Mouse (Mus musculus) embryo, embryonic 11 days (tissue): ENCODE data around the gene Apoa2.
A peak's percentile ranks its signal among the peaks of the same experiment; 100 is the strongest.
"Not testable (repeated sequence)": the region's sequence is repeated elsewhere in the genome, so short reads cannot be mapped to it uniquely, and the experiment has no call there.

Source experiments
- DNase-seq: peaks from one replicate; pipeline ENCODE4 v3.0.0-alpha.2; 2015

The Apoa2 gene

DNA sequence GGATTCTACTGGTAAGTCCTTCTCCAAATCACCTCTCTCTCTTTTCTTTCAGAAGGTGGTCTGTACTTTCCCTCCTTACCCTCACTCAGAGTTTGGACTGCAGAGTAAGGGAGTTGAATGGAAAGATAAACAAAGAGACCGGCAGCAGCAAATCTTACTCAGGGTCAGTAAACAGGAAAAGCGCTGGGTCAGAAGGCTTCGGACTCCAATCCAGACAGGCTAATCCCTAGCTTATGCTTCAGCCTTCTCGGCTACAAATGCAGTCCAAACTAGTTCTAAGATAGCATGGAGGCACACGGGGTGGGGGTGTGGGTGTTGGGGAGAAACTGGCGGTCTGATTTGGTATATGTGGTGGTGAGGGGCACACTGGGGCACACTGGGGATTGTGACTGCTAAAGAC is 12.6 kb downstream of the Apoa2 start:
- no peak for DNase-seq

DNA sequence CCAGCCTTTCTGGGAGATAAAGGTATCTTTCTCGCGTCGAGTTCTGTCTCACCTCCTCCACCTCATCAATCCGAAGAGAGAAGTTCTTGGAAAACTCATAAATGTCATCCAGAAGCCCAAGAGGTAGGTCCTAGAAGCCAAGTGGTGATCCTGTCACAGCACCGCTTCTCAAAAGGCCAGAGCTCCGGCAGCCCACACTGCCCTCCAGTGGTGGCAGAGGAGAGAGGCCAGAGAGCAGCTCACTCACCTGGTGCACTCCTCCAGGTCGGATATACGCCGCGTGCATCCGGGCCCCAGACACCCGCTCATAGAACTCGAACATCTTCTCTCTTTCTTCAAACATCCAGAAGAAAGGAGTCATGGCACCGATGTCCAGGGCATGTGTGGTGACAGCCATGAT is 13.6 kb downstream of the Apoa2 start:
- DNase-seq = peak; percentile 67

DNA sequence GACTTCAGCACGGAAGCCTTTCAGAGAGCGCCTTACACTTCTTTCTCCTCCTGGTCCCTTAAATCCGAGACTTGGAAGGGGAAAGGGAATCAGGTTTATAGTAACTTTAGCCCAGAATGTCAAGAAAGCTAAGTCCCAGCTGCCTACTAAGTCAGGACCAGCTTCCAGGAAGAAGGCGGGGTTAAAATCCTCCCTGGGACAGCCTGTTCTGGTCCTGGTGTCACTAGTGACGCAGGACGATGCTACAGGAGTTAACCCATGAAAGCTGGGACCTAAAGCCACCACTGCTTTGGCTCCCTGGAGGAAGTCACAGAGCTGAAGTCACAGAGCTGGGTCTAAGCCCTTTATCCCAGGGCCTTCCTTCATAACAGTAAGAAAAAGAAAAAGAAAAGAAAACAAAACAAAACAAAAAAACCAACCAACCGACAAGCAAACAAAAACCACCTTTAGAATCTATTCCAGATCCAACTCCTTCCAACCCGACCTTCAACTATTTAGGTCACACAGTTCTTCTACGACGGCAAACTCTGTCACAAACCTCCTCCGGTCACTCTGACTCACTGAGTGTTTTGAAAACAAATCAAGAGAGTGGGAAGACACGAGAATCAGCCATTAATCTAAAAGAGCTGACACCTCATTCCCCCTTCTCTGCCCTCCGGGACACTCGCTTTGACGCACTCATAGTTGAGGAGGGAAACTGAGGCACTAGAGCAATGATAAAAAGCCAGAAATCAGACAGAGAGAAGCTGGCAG is 15.3 kb downstream of the Apoa2 start:
- no peak for DNase-seq

DNA sequence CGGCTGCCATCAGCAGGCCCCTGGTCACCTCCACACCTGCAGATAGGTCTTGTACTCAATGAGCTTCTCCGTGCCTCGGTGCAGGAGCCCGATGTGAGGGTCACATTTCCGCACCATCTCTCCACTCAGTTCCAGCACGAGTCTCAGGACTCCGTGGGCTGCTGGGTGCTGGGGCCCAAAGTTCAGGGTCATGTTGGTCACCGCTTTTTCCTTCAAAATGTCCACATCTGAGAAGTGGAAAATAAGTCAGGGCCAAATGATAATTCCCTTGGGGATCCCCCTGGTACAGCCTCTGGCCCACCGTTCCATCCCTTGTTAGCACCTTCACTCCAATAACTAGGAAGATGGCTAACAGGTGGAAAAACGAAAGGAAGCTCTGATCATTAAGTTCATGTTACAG is 16.1 kb downstream of the Apoa2 start:
- no peak for DNase-seq

DNA sequence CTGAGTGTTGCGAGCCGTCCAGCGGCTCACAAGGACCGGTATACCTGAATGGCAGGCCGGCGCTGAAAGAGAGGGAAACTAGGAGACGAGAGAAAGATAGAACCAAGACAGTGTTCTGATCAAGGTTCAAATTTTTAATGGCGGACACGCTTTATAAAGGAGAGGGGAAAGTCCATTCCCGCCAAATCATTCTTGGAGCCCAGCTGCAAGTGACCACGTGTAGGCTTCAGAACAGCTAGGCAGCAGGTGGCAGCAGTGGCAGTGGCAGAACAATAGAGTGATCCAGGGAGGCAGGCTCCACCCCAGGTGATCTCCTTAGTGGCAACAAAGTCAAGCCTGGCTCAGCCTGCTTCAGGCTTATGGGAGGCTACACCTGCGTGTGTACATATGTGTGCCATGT is 17.1 kb downstream of the Apoa2 start:
- not testable (repeated sequence) for DNase-seq

DNA sequence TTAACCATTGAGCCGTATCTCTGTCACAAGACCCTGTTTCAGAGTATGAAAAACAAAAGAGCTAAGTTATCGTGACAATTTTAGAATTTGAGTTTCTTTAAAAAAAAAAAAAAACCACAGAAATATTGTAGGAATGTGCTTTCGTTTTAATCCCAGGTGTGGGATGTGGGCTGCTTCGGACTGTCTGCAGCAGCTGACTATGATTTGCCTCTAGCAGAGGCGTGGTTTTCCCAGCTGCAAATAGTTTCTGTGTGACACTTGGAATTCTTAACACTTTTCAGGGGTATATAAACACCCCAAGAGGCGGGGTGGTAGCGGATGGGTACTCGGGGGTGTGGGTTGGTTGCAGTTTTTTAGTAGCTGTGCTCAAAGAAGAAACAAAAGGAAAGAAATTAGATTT is 20.5 kb downstream of the Apoa2 start:
- no peak for DNase-seq

DNA sequence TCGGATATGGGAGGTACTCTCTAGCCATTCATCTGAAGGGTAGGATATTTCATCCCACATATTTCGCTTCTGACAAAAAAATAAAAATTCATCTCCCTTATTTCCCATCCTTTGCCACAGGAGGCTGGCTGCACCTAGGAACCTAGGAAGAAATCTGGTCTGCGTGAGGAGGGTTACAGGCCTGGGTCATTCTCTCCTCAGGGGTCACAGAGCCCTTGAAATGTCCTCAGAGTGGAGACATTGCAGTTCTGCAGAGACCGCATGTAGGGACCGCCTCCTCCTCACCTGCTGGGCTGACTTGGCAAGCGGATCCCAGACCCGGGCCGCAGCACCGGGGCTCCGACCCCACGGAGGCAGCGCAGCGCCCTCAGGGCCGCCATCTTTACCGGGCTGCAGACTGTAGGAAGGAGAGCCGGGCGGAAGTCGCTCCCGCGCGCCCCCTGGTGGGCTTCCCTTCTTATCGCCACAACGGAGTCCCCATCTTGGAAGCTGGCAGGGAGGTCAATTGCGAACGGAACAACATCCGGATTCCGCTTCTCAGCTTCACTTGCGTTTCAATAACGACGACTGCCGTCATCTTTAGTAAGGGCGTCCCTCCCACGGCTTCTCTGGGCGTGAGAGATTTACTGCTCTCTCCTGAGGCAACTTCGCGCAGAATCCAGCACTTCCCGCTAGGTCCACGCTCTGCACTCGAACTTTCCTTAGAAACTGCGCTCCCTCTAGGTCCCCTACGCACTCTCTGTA is 22.0 kb downstream of the Apoa2 start:
- peak; percentile 98 for DNase-seq

DNA sequence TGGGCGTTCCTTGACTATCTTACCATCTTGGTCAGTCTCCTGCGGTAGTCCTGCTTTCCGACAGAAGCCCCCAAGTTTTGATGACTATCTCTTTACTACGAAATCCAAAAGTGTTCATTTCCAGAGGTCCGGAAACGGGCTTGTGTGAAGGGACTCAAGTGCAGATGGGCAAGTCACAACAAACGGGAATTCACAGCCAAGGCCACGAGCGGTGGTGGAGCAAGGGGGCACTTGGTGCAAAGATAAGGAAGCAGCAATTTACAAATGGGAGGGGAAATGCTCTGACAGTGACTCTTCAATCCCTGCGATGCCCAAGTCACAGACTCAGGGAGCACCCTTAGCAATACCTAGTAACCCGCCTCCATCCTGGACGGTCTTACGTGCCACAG is 22.6 kb downstream of the Apoa2 start:
- no peak for DNase-seq

DNA sequence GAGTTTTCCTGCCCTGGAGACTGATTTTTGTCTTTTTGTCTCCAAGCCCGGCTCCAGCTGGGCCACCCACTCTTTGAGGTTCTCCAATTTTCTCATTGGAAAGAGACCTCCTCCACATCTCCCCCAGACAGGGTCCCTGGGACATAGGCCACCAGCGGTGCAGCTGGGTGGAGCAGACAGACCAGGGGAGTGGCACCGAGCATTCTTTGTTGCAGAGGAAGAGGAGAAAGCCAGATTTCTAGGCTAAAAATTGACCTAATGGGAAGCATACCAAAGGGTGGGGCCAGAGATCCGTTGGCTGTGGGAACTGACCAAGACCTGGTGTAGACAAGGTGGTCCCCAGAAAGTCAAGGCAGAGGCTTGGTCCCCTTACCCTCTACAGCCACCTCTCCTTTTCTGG is 23.1 kb downstream of the Apoa2 start:
- DNase-seq = no peak

DNA sequence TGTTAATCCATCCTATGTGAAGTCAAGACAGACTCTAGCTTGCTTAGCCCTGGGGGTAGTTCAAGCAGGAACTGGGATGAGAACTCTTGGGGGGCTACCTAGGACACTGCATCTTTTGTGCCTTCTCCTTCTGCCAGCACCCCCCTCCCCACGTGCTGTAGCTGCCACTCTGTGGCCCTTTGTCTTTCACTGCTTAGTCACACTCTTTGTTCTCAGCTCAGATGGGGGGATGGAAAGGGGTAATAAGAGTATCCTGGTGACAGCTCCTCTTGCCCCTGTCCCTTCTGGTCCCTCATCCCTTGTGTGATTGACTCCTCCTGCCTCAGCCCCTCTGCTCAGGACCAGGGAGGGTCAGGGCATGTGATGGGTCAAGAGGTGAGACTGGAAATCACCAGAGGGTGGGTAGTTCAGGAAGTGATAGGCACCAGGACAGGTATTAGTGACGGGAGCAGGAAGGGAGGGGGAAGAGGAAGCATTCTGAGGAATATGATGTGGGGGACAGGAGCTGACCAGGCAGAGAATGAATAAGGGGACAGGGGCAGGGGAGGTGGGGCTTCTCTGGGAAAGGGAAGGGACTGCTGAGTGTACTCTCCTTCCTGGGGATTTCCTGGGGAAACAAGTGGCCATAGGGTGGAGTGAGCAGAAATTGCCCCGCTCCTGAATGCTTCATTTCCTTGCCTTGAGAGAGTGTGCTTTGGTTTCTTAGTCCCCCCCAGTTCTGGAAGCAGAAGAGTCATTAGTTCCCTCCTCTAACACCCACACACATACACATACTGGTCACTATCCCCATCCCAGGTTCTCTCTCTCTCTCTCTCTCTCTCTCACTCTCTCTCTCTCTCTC is 23.8 kb downstream of the Apoa2 start:
- peak; percentile 37 for DNase-seq

DNA sequence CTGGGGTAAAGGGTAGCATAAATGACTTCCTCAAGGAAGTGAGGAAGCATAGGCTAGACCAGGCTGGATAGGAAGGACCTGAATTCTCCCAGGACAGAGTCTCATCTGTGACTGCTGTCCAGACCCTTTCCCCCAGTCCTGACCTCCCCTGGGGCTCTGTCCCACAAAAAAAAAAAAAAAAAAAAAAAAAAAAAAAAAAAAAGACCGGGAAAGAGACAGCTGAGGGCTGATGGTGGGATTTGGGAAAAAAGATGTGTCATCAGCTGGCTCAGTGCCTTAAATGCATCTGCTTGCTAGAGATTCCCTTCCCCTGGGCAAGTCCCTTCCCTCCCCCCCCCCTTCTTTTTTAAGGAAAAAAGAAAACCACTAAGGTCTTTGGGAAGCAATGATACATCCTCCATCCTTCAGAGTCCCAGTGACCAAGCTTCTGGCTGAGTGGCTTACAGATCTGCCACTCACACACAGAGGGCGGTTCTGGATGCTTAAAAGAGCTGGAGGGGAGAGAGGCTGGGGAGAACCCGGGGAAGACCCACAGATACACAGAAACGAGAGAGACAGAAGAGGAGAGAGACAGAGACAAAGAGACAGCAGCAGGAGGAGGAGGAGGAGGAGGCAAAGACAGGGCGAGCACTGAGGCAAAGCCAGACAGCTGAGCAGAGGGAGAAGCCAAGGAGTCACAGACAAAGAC is 25.2 kb downstream of the Apoa2 start, which contains the start of gene Adamts4:
Gene Adamts4, plus strand, starts transcription at position 509 of the 688 bp plus-strand sequence.
- peak; percentile 78 for DNase-seq

DNA sequence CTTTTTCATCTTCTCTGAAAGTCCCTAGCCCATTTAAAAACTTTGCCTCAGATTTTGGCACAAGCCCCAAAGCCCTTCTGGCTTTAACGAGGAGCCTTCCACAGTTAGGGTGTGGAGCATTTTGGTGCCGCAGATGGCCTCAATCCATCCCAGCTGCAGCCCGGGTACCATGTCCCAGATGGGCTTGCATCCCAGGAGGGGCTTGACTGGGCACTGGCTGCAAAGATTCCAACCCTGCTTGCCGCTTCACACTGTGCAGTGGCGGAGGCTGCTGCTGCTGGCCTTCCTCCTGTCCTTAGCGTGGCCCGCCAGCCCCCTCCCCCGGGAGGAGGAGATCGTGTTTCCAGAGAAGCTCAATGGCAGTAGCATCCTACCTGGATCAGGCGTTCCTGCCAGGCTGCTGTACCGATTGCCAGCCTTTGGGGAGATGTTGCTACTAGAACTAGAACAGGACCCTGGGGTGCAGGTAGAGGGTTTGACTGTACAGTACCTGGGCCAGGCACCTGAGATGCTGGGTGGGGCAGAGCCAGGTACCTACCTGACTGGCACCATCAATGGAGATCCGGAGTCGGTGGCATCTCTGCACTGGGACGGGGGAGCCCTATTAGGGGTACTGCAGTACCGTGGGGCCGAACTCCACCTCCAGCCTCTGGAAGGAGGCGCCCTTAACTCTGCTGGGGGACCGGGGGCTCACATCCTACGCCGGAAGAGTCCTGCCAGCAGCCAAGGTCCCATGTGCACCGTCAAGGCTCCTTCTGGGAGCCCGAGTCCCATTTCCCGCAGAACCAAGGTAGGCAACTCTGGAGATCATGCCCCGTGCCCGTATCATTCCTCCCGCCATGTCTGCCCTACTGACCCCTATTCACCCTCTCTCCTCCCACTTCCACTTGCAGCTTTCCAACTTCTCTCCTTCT is 26.1 kb downstream of the Apoa2 start, which contains the start of gene Ndufs2:
Gene Ndufs2, minus strand, starts transcription at position 709 of the 914 bp plus-strand sequence.
- peak; percentile 60 for DNase-seq

DNA sequence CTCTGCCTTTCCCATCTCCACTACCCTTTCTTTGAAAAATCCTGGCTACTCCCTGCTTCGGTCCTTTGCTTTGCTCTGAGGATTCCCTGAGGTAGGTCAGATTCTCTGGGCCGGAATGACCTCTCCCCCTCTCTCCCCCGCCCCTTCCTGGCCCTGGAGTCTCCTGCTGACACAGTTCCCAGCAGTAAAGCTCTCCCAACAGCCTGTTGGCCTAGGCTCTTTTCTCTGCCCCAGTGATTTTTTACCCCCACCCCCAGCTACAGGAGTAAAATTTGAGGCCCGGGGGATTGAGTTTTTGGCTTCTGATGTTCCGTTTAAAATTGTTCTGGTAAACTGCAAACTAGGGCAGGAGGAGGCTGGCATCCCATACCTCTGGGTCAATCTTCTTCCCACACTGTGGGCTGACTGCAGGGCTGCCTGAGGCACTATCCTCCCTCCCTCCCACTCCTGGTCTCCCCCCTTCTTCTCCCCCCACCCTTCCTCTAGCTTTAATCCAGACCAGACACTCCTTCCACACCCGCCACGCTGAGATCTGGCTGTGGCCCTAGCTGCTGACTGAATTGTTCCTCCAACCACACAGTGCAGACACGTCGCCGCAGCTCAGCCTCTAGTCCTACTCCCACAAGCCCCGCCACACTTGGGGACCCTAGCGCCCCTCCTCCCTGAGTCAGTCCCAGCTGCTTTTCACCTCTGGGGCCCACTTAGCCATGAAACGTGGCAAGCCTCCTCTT is 26.9 kb downstream of the Apoa2 start:
- peak; percentile 74 for DNase-seq

DNA sequence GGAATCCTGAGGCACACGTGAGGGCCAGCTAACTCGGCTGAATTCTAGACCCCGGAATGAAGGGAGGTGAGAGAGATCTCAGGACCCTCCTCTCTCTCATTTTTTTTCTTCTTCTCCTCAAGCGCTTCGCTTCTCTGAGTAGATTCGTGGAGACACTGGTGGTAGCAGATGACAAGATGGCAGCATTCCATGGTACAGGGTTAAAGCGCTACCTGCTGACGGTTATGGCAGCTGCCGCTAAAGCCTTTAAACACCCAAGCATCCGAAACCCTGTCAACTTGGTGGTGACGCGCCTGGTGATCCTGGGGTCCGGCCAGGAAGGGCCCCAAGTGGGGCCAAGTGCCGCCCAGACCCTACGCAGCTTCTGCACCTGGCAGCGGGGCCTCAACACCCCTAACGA is 27.6 kb downstream of the Apoa2 start:
- no peak for DNase-seq

DNA sequence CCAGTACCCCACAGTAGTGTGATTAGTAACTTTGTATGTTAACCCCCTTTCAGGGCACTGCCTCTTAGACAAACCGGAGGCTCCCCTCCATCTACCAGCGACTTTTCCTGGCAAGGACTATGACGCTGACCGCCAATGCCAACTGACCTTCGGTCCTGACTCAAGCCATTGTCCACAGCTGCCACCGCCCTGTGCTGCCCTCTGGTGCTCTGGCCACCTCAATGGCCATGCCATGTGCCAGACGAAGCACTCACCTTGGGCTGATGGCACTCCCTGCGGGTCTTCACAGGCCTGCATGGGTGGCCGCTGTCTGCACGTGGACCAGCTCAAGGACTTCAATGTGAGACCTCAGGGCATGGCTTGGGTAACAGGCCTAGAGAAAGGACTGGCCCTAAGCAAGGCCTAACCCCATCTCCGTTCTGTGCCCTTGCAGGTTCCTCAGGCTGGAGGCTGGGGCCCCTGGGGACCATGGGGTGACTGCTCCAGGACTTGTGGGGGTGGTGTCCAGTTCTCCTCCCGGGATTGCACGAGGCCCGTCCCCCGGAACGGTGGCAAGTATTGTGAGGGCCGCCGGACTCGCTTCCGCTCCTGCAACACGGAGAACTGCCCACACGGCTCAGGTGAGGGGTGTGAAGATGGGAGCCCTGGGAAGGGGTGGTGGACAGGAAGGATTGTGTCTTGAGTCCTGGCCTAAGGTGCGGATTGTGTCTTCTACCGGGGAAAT is 31.4 kb downstream of the Apoa2 start:
- no peak for DNase-seq

DNA sequence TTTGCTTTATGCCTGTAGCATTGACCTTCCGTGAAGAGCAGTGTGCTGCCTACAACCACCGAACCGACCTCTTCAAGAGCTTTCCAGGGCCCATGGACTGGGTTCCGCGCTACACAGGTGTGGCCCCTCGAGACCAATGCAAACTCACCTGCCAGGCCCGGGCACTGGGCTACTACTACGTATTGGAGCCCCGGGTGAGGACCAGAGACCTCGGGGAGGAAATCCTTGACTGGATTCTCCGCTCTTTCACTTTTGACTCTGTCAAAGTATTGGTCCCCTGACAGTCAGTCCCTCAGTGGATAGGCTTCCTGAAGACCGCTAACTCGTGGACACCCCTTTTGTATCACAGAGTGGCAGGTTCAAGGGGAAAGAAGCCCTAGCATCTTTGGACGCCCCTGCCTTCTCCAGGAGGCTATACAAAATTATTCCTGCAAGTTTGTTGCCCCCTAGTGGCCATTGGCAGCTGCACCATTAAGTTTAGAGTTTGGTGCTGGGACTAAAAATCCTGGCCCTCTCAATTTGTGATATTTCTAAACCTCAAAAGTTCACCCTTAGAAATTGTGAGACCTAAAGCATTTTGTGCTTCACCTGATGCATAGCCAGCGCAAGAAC is 32.2 kb downstream of the Apoa2 start:
- peak; percentile 87 for DNase-seq

DNA sequence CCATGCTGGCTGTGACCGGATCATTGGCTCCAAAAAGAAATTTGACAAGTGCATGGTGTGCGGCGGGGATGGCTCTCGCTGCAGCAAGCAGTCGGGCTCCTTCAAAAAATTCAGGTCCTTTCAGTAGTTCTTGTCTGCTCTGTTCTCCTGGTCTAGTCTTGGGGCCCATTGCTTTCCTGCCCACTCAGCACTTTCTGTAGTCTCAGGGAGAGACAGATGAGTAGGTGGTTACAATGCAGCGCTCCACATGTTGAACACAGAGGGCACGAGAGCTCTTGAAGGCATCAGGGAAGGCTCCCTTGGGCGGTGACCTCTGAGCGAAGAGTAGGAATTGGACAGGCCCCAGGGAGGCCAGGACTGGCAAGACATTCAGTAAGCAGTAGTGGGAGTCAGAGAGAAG is 32.9 kb downstream of the Apoa2 start:
- no peak for DNase-seq

DNA sequence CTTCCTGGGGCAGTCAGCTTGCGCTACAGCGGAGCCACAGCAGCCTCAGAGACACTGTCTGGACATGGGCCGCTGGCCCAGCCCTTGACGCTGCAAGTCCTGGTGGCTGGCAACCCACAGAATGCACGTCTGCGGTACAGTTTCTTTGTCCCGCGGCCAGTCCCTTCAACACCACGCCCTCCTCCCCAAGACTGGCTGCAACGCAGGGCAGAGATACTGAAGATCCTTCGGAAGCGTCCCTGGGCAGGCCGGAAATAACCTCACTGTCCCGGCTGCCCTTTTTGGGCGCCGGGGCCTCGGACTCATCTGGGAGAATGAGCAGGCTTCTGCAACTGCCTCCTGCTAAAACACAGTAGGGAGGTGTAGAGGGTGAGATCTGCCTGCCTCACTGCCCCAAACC is 34.1 kb downstream of the Apoa2 start:
- DNase-seq = no peak

DNA sequence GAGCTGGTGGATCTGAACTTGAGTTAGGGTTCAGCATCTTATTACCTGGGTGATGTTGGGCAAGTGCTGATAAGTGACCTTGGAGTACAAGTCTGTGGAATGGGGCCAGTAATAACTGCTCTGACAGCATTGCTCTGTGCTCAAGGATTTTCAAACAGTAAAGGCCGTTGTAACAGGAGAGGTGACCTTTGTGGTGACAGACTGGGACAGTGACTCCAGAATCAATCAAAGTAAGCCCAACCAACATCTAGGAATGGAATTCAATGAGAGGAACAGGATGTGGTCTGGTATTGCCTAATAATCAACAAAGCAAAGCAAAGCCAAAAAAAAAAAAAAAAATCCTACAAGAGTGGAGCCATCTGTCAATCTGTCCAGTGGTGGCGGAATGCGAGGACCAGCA is 35.5 kb downstream of the Apoa2 start:
- DNase-seq = no peak
